Mouse (Mus musculus): Measurements from ENCODE around the gene Lyve1.

DNA sequence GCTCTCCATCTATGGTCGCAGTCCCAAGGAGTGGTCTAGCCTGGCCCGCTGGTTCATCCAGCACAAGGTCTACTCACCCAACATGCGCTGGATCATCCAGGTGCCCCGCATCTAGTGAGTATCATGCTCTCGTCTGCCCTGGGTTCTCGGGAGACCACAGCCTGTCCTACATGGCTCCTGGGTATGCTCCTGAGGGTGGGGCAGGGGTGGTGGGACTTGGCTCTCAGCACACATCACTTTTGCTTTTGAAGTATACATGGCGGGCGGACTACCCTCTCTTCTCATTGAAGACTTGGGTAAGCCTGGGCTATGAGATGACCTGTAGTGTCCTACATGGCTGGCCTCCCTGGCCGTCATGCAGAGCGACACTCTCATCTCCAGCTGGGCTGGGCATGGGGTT lies 59.9 kb downstream of the Lyve1 start:
- TF ChIP-seq CTCF (IDR thresholded peaks at IDR 0.05) (no peak), POLR2A (IDR thresholded peaks at IDR 0.05; ENCODE audit: insufficient read depth, low read depth, low read length) (no peak), EP300 (IDR thresholded peaks at IDR 0.05; ENCODE audit: insufficient read depth, low read depth, low read length) (no peak)
